Mouse (Mus musculus): ENCODE data around the gene Gm340. TPM values are rescaled to one million over a fixed set of nuclear protein-coding genes. Genes with fewer than 3 reads are reported as not detected.

The Gm340 gene
- polyA plus RNA-seq, 1 experiment from 2014 or later: 0.80 TPM

GRCm38 (mm10) chr19:41634999-41635398, 52.8 kb downstream of the Gm340 start:
- Histone ChIP-seq H3K27me3 (replicated peaks; ENCODE audit: control insufficient read depth, insufficient read depth, low read length) (no peaks in the 10 kb centered on the region), H3K9me3 (ENCODE audit: control insufficient read depth) (no peaks in the 10 kb centered on the region), H3K4me2 (replicated peaks; ENCODE audit: low read depth) (no peak overlapping the region), H3K4me1 (replicated peaks; ENCODE audit: control insufficient read depth, insufficient read depth, low read length) (no peaks in the 10 kb centered on the region), H3K36me3 (ENCODE audit: control insufficient read depth, insufficient read depth) (no peaks in the 10 kb centered on the region), H3K27ac (ENCODE audit: low read depth, low read length) (no peak overlapping the region), H3K9ac (ENCODE audit: low read depth, low read length) (no peak overlapping the region), H3K4me3 (ENCODE audit: low read depth, low read length) (no peak overlapping the region)
- WGBS: 68% methylated on average over 6 of the region's 6 CpGs
- TF ChIP-seq CTCF (IDR thresholded peaks at IDR 0.05; ENCODE audit: low read depth): no peak
- no peak for ATAC-seq

Small RNAs within 50 kb of the gene (microRNA-seq; reads per million reads assigned to microRNA genes)
- gene Mir8091: not detected

Other genes with a start within 250 kb of the Gm340 start
- gene Pik3ap1, start 197.3 kb upstream of the Gm340 start, polyA plus RNA-seq (2015; fragmentation: Nextera tagmentation; extraction: Ambion mirVana): 2.0 and 2.2 TPM in 2 replicates
- gene Lcor, start 99.7 kb upstream of the Gm340 start, polyA plus RNA-seq (2015; fragmentation: Nextera tagmentation; extraction: Ambion mirVana): 16.0 and 18.4 TPM in 2 replicates
- 0.27 and 0.35 TPM in 2 replicates for gene Slit1, start 161.3 kb downstream of the Gm340 start, polyA plus RNA-seq (2015; fragmentation: Nextera tagmentation; extraction: Ambion mirVana)
- 3.5 TPM in 2 replicates for gene Arhgap19, start 219.7 kb downstream of the Gm340 start, polyA plus RNA-seq (2015; fragmentation: Nextera tagmentation; extraction: Ambion mirVana)
- gene Frat1, start 247.6 kb downstream of the Gm340 start, polyA plus RNA-seq (2015; fragmentation: Nextera tagmentation; extraction: Ambion mirVana): 6.4 and 8.3 TPM in 2 replicates